Mouse (Mus musculus) MEL (cell line): ENCODE measurements at regions not wholly inside any gene's neighbourhood (a gene's known extent, or its start where the extent isn't known, plus 50 kb on each side); places are given as distances from the start of the nearest gene placed in this dataset.

Experiments
- DNase-seq: peaks from one replicate; pipeline ENCODE4 v3.0.0; 2011; ENCODE audit warnings: low read depth, low spot score
- H3K27ac ChIP-seq: 2 replicates; pipeline ENCODE4 v1.5.1; 2012; ENCODE audit warnings: low read depth, mild to moderate bottlenecking, control low read depth, low read length, moderate library complexity; ENCODE audit not compliant: control insufficient read depth
- H3K27me3 ChIP-seq, 2 experiments: fragments of 150-350 bp in 1 of 2; sonication (generic) in 1 of 2; 2 replicates each; pipeline ENCODE4 v1.6.1; 2012; ENCODE audit warnings: low read length in 2 of 2, mild to moderate bottlenecking in 2 of 2, improper control_type of control experiment in 1 of 2, moderate library complexity in 1 of 2; ENCODE audit not compliant: insufficient read depth in 2 of 2, control insufficient read depth in 1 of 2
- H3K36me3 ChIP-seq, 2 experiments: 2 replicates each; pipeline ENCODE4 v1.6.1; 2012 to 2014; ENCODE audit warnings: low read length in 2 of 2, improper control_type of control experiment in 1 of 2, inconsistent platforms in 1 of 2, mild to moderate bottlenecking in 1 of 2; ENCODE audit not compliant: insufficient read depth in 2 of 2, control insufficient read depth in 1 of 2
- H3K4me1 ChIP-seq, 2 experiments: fragments of 150-350 bp in 1 of 2; sonication (generic) in 1 of 2; 2 replicates each; pipeline ENCODE4 v1.6.1; 2012; ENCODE audit warnings: low read length in 2 of 2, improper control_type of control experiment in 1 of 2, mild to moderate bottlenecking in 1 of 2; ENCODE audit not compliant: insufficient read depth in 2 of 2, control insufficient read depth in 1 of 2
- H3K4me3 ChIP-seq, 2 experiments: fragments of 150-350 bp in 1 of 2; sonication (generic) in 1 of 2; 2 replicates each; pipeline ENCODE4 v1.5.1; 2012; ENCODE audit warnings: low read depth in 2 of 2, low read length in 2 of 2, mild to moderate bottlenecking in 2 of 2, moderate library complexity in 2 of 2, control low read depth in 1 of 2, improper control_type of control experiment in 1 of 2; ENCODE audit not compliant: control insufficient read depth in 1 of 2, insufficient read depth in 1 of 2
- H3K79me2 ChIP-seq: 2 replicates; pipeline ENCODE4 v1.6.1; 2012; ENCODE audit warnings: mild to moderate bottlenecking, low read length, moderate library complexity; ENCODE audit not compliant: control insufficient read depth, poor library complexity, insufficient read depth
- H3K9ac ChIP-seq: 2 replicates; pipeline ENCODE4 v1.6.1; 2012; ENCODE audit warnings: low read depth, mild to moderate bottlenecking, control low read depth, low read length, moderate library complexity; ENCODE audit not compliant: control insufficient read depth, poor library complexity, severe bottlenecking
- H3K9me3 ChIP-seq: fragments of 150-350 bp; sonication (generic); replicated peaks from 2 replicates; pipeline ENCODE4 v1.6.1; 2012; ENCODE audit warnings: mild to moderate bottlenecking, low read length, improper control_type of control experiment, moderate library complexity; ENCODE audit not compliant: insufficient read depth
- BHLHE40 ChIP-seq: IDR thresholded peaks from 2 replicates; pipeline ENCODE4 v1.6.1; 2012; ENCODE audit warnings: low read depth, mild to moderate bottlenecking, inconsistent platforms, low read length, improper control_type of control experiment, borderline replicate concordance
- CHD2 ChIP-seq: IDR thresholded peaks from 2 replicates; pipeline ENCODE4 v1.6.1; 2011; ENCODE audit warnings: low read length, improper control_type of control experiment
- CTCF ChIP-seq, 3 experiments: IDR thresholded peaks in 2 of 3; conservative IDR thresholded peaks in 1 of 3; 2 replicates each; pipeline ENCODE4 v1.5.1; 2011 to 2012; ENCODE audit warnings: low read length in 3 of 3, low read depth in 2 of 3, mild to moderate bottlenecking in 2 of 3, improper control_type of control experiment in 1 of 3, inconsistent platforms in 1 of 3, mixed read lengths in 1 of 3, moderate library complexity in 1 of 3; ENCODE audit not compliant: control insufficient read depth in 1 of 3, insufficient read depth in 1 of 3, poor library complexity in 1 of 3, severe bottlenecking in 1 of 3
- E2F4 ChIP-seq: IDR thresholded peaks from 2 replicates; pipeline ENCODE4 v1.6.1; 2011; ENCODE audit warnings: low read depth, low read length, improper control_type of control experiment, borderline replicate concordance
- ELF1 ChIP-seq: IDR thresholded peaks from 2 replicates; pipeline ENCODE4 v1.6.1; 2014; ENCODE audit warnings: low read depth, mild to moderate bottlenecking, inconsistent platforms, low read length, improper control_type of control experiment, moderate library complexity
- ETS1 ChIP-seq: IDR thresholded peaks from 2 replicates; pipeline ENCODE4 v1.6.1; 2012; ENCODE audit warnings: low read depth, mild to moderate bottlenecking, inconsistent platforms, low read length, improper control_type of control experiment, moderate library complexity
- GABPA ChIP-seq: IDR thresholded peaks from 2 replicates; pipeline ENCODE4 v1.6.1; 2012; ENCODE audit warnings: low read depth, mild to moderate bottlenecking, inconsistent platforms, low read length, improper control_type of control experiment, moderate library complexity
- MAFK ChIP-seq: IDR thresholded peaks from 2 replicates; pipeline ENCODE4 v1.6.1; 2011; ENCODE audit warnings: low read depth, mild to moderate bottlenecking, low read length, improper control_type of control experiment, borderline replicate concordance
- MAX ChIP-seq: IDR thresholded peaks from 2 replicates; pipeline ENCODE4 v1.6.1; 2011; ENCODE audit warnings: low read length, improper control_type of control experiment
- MXI1 ChIP-seq: IDR thresholded peaks from 2 replicates; pipeline ENCODE4 v1.6.1; 2011; ENCODE audit warnings: mild to moderate bottlenecking, low read depth, low read length, improper control_type of control experiment
- MYB ChIP-seq: IDR thresholded peaks from 2 replicates; pipeline ENCODE4 v1.6.1; 2011; ENCODE audit warnings: mild to moderate bottlenecking, low read depth, low read length, improper control_type of control experiment
- MYC ChIP-seq: IDR thresholded peaks from 2 replicates; pipeline ENCODE4 v1.6.1; 2011; ENCODE audit warnings: low read depth, mild to moderate bottlenecking, low read length, improper control_type of control experiment, moderate library complexity
- NELFE ChIP-seq: IDR thresholded peaks from 2 replicates; pipeline ENCODE4 v1.6.1; 2011; ENCODE audit warnings: low read depth, low read length, improper control_type of control experiment
- POLR2AphosphoS2 ChIP-seq: IDR thresholded peaks from 2 replicates; pipeline ENCODE4 v1.6.1; 2011; ENCODE audit warnings: low read length, improper control_type of control experiment
- POLR2AphosphoS5 ChIP-seq: IDR thresholded peaks from 2 replicates; pipeline ENCODE4 v1.6.1; 2012; ENCODE audit warnings: low read depth, borderline replicate concordance, mild to moderate bottlenecking, inconsistent platforms, low read length, moderate library complexity, mixed read lengths
- RAD21 ChIP-seq: IDR thresholded peaks from 2 replicates; pipeline ENCODE4 v1.6.1; 2011; ENCODE audit warnings: mild to moderate bottlenecking, low read depth, low read length, improper control_type of control experiment
- SIN3A ChIP-seq: IDR thresholded peaks from 2 replicates; pipeline ENCODE4 v1.6.1; 2012; ENCODE audit warnings: low read length, improper control_type of control experiment, inconsistent platforms
- SMC3 ChIP-seq: IDR thresholded peaks from 2 replicates; pipeline ENCODE4 v1.6.1; 2011; ENCODE audit warnings: low read depth, low read length, improper control_type of control experiment
- TCF12 ChIP-seq: IDR thresholded peaks from 2 replicates; pipeline ENCODE4 v1.6.1; 2014; ENCODE audit warnings: low read depth, mild to moderate bottlenecking, inconsistent platforms, low read length, improper control_type of control experiment, moderate library complexity
- ZC3H11A ChIP-seq: IDR thresholded peaks from 2 replicates; pipeline ENCODE4 v1.6.1; 2012; ENCODE audit warnings: low read depth, mild to moderate bottlenecking, inconsistent platforms, low read length, improper control_type of control experiment

DNA sequence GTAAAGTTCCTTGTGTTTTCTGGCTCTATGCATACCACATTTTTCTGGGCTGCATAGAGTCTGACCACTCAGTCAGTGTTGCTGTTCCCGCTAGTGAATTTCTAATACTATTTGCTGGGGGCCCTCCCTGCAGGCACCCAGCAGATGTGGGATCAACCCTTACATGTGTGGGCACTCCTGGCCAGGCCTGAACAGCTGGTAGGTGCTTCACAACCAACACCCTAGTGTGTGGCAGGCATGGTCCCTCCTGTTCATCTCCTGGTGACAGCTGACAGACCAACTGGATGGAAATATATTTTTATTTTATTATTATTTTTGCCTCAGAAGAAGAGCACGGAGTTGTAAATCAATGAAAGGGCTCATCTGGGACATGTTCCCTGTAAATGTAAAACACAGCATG, 154.4 kb upstream of the Sulf2 start:
- H3K9me3 ChIP-seq, result no peaks in the 10 kb centered on the region

GRCm38 (mm10) chr2:166307551-166307950, 152.1 kb upstream of the Sulf2 start:
- H3K9ac ChIP-seq, result no peak overlapping the region
- H3K4me1 ChIP-seq, result no peaks in the 10 kb centered on the region
- DNase-seq, result no peak
- no peaks in the 10 kb centered on the region for H3K9me3 ChIP-seq
- H3K36me3 ChIP-seq, result no peaks in the 10 kb centered on the region
- no peak overlapping the region for H3K4me3 ChIP-seq
- H3K27ac ChIP-seq, result no peak overlapping the region
- no peak for TF ChIP-seq ETS1
- TF ChIP-seq RAD21, result no peak
- no peak for TF ChIP-seq ZC3H11A
- H3K27me3 ChIP-seq, result no peaks in the 10 kb centered on the region
- no peaks in the 10 kb centered on the region for H3K79me2 ChIP-seq

More for the DNA sequence above, 154.4 kb upstream of the Sulf2 start:
- H3K79me2 ChIP-seq, result no peaks in the 10 kb centered on the region
- H3K4me3 ChIP-seq, result no peak overlapping the region
- no peaks in the 10 kb centered on the region for H3K36me3 ChIP-seq
- TF ChIP-seq E2F4 (no peak), MYB (no peak), RAD21 (no peak), MAFK (no peak), ELF1 (no peak), POLR2AphosphoS2 (no peak), GABPA (no peak), SIN3A (no peak), SMC3 (no peak), MXI1 (no peak), MYC (no peak), ZC3H11A (no peak), POLR2AphosphoS5 (no peak), BHLHE40 (no peak), CTCF (IDR thresholded peaks at IDR 0.05 in 2 of 3, conservative IDR thresholded peaks at IDR 0.05 in 1 of 3; ENCODE audit: control insufficient read depth in 1 of 3, insufficient read depth in 1 of 3, low read depth in 2 of 3, low read length in 3 of 3, poor library complexity in 1 of 3, severe bottlenecking in 1 of 3) (no peak), NELFE (no peak), CHD2 (no peak), MAX (no peak), TCF12 (no peak)
- DNase-seq, result no peak
- no peaks in the 10 kb centered on the region for H3K27me3 ChIP-seq
- no peak overlapping the region for H3K27ac ChIP-seq
- no peaks in the 10 kb centered on the region for H3K4me1 ChIP-seq
- H3K9ac ChIP-seq, result no peak overlapping the region
